Mouse (Mus musculus): ENCODE results near the gene Oas2.

DNA sequence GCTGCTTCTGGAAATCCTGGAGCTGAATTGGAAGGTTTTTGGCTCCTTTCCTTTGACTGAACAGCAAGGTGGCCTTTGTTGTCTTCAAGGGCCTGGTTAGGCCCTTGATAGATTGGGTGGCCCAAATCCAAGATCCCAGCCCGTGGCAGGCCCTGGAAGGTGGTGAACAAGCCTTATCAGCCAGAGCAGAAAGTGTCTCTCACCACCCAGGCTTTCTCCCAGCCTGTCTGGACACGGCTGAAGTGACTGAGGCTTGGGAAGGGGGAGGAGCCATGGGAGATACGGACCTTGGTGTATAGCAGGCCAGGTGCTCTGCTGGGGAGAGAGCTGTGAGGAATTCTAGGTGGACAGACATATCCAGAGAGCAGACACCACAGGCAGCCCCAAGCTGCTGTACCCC is 19.7 kb upstream of the Oas2 start:
- TF ChIP-seq EP300 (IDR thresholded peaks at IDR 0.05; ENCODE audit: insufficient read depth, low read depth, low read length) (no peak), POLR2A (IDR thresholded peaks at IDR 0.05; ENCODE audit: insufficient read depth, low read depth, low read length) (no peak), CTCF (IDR thresholded peaks at IDR 0.05) (no peak)
